Mouse (Mus musculus) large intestine, adult 2 months (tissue): ENCODE data around the gene Dstyk. TPM values are rescaled to one million over a fixed set of nuclear protein-coding genes. Genes with fewer than 3 reads are reported as not detected.
"Not testable (repeated sequence)": the region's sequence is repeated elsewhere in the genome, so short reads cannot be mapped to it uniquely, and the experiment has no call there.

Experiments
- DNase-seq: peaks from one replicate; pipeline ENCODE4 v3.0.0-alpha.2; 2012; ENCODE audit warnings: low read depth, low spot score
- WGBS: fragments of 180-500 bp; shearing (Covaris S2); methylation state at CpG from one replicate; pipeline ENCODE4 v1.1.7; 2018; 5-methylcytosine and 5-hydroxymethylcytosine counted together
- polyA plus RNA-seq: library from polyadenylated mRNA; depleted of rRNA; stranded (reverse); fragments of >200 nt; gene quantifications from 2 replicates; pipeline ENCODE4 v1.2.3, GENCODE M21; 2012

The Dstyk gene
- polyA plus RNA-seq, 1 experiment: 2.5 TPM

DNA sequence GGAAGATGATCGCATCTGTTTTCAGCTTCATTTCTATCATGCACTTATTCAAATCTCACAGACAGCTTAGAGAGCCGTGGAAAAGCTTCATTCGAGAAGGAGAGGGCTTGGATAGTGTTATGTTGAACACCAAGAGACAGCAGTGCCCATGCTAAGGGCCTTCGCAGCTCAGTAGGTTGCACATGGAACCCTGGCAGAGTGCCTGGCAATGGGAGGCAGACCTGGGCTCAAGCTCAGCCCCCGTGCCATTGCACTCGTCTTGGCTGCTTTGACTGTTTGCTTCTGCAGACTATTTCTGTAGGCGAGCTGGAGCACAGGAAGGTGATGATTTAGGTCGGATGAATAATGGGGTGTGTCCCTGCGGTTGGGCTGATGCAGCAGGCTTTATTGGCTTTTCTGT, 14.4 kb downstream of the Dstyk start:
- no peak for DNase-seq
- WGBS: 44% methylated on average over 9 of the region's 9 CpGs

DNA sequence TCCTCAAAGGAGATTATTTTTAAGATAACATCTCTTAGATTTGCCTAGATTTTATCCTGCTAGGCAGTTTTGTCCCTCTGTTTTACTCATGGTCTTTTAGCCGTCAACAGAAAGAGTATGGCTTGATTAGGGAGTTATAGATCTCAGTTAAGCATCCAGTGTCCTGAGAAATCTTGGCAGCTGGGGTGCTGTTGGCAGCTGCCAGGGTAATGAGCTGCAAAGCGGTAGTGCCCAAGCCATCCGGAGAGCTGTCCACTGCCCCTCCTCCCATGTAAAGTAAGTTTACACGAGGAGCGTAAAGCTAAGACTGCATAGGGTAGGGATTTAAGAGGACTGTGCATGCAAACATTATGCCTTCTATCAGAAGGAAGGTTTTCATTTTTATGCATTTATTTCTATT, 16.0 kb downstream of the Dstyk start:
- 54% methylated on average over 5 of the region's 5 CpGs for WGBS

DNA sequence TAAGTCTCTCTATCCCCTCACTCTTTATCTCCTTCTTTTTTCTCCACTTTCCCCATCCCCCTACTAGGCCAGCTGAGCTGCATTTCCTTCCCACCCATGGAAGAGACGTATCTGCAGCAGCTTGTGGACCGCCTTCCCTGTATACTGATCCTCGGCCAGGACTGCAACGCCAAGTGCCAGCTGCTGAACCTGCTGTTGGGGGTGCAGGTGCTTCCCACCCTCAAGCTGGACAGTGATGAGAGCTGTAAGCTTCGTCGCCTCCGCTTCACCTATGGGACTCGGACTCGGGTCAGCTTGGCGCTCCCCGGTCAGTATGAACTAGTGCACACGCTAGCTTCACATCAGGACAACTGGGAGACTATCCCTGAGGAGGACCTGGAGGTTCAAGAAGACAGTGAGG, 16.7 kb downstream of the Dstyk start:
- 95% methylated on average over 12 of the region's 12 CpGs for WGBS
- no peak for DNase-seq

More for the DNA sequence above, 16.0 kb downstream of the Dstyk start:
- no peak for DNase-seq

DNA sequence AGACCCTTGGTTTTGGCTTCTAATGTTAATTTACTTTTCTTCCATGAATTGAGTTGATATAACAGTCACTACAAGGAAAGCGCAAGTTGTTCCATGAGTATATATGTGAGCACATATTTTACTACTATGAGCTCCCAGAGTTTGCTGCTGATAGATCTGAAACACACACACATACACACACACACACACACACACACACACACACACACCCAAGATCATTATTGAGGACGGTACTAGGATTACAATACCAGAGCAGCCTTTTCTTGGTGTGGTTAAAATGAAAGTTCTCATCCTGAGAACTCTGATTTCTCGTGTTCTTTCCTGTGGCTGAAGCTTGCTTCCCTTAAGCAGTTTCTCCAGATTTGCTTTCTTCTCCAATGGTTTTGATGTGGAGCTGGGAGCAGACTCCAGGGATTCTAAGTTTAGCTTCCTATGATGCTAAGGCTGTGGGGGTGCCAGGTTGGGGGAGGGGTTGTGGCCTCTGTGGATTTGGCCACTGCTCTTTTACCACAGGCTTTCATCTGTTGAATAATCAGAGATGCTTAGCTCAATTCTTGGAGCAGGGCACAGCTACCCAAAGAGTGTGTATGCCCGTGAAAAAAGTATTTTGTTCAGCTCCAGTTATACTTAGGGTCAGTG, 19.1 kb downstream of the Dstyk start:
- 68% methylated on average over 4 of the region's 4 CpGs for WGBS
- no peak for DNase-seq

DNA sequence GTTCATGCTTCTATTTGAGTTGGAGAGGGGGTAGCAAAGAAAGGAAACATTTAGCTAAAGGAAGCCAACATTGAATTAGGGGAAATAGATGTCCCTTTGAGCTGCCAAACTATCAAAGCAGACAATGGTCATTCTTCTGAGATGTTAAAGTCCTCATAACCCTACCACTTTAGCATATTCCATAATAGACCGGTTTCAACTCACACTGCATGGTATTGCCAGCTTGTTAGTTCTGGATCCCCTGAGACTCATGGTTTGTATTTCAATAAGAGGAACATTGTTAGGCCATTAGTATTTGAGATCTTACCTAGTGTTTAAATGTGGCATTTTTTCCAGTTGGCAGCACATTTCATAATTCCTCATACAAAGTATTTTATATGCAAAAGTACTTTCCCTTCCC, 19.6 kb downstream of the Dstyk start:
- 83% methylated on average over 1 of the region's 1 CpGs for WGBS
- DNase-seq: no peak

DNA sequence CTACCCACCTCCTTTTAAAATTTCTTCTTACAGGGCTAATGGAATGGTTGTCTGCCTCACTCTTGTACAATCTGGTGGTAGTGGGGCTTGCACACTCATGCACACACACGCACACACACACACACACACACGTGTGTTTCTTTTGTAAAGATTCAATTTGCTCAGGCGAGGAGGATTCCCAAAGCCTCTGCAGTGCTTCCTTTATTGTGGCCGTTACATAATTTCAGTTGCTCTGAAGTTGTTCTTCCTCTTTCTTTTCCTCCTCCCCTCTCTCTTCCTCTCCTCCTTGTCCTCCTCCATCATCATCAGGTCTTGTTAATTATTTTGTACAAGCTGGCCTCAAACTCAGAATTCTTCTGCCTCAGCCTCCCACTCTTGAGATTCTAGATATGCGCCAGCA, 20.0 kb downstream of the Dstyk start:
- no peak for DNase-seq
- WGBS: 71% methylated on average over 5 of the region's 5 CpGs

DNA sequence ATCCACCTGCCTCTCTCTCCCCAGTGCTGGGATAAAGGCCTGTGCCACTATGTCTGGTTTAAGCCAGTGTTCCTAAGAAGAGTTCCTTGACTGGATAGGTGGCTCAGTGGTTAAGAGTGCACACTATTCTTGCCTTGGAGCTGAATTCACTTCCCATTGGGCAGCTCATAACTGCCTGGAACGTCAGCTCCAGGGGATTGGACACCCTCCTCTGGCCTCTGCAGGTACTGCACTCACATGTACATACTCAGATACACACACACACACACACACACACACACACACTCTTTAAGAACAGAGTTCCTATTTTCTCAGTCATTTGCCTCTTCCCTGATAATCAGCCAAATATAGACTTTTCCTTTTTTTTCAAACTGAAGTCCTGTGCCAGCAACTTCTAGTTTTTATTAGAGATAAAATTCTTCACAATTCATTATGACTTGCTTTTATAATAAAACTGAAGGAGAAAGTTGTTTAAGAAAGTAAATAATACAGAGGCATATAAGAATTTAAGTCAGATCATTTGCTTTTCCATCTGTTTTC, 23.6 kb downstream of the Dstyk start:
- no peak for DNase-seq
- 79% methylated on average over 1 of the region's 1 CpGs for WGBS

DNA sequence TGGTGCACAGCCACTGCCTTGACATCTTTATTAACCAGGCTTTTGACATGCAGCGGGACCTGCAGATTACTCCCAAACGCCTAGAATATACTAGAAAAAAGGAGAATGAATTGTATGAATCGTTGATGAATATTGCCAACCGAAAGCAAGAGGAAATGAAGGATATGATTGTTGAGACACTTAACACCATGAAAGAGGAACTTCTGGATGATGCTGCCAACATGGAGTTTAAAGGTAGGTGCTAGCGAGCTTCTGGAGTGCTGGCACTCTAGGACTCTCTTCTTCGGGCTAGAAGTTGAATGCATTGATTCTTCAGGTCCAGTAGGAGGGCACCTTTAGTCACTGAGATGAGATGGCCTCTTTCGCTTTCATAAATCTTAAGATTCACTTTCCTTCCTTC, 32.4 kb downstream of the Dstyk start:
- WGBS: 87% methylated on average over 7 of the region's 7 CpGs
- DNase-seq: no peak

DNA sequence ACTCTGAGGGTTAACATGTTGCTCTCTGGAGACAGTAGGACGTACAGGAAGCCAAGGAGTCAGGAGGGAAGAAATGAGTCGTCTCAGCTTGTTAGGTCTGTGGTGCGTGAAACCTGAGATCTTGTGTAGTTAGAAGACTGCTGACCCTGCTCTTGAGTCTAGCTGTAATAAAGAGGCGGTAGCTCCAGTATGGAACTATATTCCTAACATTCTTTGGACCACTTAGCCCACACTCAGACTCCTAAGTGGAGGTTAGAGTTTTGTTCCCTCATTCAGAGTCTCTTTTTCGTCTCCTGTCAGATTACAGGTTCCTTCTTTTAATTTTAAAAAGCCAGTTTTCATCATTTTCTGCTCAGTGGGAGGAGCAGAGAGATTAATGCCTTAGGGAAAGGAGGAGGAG, 47.3 kb downstream of the Dstyk start:
- 80% methylated on average over 5 of the region's 5 CpGs for WGBS
- no peak for DNase-seq

DNA sequence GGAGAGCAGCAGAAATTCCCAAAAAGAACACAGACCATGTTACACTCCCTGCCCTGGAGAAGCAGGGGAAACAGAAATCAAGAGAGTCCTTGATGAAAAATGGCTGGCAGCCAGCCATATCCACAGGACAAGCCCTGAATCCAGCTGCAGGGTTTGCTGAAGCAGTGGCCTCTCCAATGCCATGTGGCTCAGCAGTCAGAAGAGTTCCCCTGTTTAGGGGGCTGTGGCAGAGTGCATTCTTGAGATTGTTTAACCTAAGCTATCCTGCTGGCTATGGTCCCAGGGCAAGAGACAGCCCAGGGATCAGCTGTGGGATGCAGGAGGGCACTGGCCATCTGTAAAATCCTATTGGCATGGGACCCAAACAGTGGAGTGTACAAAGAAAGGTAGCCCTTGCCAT, 51.6 kb downstream of the Dstyk start:
- DNase-seq: no peak

DNA sequence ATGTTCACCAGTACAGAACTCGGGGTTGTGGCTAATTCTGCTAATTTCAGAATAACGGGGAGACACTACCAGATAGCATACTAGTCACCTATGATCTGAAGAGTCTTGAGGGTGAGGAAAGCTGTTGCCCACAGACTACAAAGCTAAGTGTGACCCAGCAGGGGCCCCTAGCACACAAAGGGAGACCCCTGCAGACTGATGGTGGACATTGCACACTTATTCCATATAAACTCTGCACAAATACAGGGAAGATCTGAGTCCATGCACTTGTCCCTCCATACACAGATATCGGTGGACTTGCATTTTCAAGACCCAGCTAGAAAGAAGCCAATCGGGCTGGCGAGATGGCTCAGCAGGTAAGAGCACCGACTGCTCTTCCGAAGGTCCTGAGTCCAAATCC, 52.2 kb downstream of the Dstyk start:
- no peak for DNase-seq
- 92% methylated on average over 7 of the region's 7 CpGs for WGBS

DNA sequence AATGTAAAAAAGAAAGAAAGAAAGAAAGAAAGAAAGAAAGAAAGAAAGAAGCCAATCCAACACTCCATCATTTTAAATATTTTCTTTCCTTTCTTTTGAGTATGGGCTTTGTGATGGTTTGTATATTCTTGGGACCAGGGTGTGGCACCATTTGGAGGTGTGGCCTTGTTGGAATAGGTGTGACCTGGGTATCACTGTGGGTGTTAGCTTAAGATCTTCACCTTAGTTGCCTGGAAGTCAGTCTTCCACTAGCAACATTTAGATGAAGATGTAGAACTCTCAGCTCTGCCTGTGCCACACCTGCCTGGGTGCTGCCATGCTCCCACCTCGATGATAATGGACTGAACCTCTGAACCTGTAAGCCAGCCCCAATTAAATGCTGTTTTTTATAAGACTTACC, 52.7 kb downstream of the Dstyk start:
- not testable (repeated sequence) for DNase-seq
- WGBS: 55% methylated on average over 1 of the region's 1 CpGs

DNA sequence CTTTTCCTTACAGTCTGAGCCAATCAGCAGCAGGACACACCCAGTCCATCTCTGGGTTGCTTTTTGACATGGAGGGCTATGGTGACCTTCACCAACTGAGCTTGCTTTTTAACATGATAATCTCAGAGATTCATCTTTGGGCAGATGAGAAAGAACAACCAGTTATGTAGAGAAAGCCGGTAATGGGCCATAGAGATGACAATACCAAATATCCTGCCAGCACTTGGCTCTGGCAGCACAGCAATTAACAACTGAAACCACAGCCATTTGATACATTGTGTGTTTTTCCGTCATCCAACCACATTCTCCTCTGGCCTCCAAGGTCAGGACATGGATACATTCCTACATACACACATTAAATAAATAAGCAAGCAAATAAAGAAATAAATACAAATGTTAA, 53.7 kb downstream of the Dstyk start:
- whole genome bisulfite sequencing: 85% methylated on average over 2 of the region's 2 CpGs
- no peak for DNase-seq

DNA sequence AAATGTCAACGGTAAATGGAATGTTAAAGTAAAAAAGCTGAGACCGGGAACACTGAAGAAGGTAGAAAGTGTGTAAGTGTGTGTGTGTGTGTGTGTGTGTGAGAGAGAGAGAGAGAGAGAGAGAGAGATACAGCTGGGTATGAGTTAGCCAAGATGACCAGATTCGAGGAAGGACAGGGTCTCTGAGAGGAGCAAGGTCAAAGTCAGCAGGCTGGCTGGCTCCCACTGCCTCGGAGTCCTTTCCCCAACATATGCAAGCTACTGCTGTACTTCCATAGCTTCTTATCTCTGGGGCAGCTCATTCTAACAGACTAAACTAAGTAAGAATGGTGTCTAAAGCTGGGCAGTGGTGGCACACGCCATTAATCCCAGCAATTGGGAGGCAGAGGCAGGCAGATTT, 54.1 kb downstream of the Dstyk start:
- DNase-seq: no peak
- 88% methylated on average over 5 of the region's 5 CpGs for WGBS

DNA sequence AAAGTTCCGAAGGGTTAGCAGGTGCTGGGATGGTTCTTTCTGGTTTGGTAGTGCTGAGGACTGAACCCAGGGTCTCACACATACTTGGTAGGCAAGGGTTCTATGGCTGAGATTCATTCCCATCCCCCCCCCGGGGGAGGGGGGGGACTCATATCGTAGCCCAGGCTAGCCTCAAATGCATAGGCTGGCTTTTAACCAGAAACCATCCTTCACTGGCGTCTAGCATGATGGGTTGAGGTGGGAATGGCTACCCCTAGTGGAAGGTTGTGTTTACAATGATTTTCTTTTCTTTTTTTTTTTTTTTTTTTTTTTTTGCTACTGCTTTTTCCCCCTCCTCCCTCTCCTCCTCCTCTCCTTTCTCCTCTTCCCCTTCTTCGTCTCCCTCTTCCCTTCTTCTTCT, 55.2 kb downstream of the Dstyk start:
- DNase-seq: no peak
- WGBS: 59% methylated on average over 5 of the region's 5 CpGs

DNA sequence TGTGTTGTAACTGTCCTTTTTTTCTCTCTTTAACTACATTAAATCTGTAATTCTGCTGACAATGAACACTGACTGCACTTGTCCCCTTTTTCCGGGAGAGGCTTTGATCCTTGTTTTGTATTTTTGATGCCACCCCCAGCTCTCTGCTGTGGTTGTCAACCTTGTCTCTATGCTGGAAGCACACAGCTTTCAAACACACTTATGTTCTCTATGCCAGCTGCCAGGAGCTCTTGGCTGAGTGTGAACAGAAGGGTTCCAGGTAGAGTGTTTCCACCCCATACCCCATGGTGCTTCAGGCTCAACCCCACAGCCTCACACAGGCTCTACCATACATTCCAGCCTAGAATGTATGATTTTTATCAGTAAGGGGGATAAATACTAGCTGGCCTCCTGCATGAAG, 57.1 kb downstream of the Dstyk start:
- no peak for DNase-seq
- WGBS: 45% methylated on average over 1 of the region's 1 CpGs

DNA sequence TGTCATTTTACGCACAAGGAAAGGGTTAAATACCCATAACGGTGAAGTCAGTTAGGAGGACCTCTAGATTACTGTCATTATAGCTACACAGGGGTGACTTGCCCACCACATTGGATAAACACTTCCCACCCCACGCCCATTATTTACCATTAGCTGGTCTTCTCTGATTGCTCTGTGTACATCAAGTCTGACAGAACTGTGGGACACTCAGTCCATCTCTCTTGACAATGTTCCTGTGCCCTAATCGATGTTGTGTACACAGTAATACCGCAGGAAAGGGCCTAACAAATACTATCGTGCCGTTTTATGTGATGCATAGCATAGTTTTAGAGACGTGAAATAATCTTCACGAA, 59.2 kb downstream of the Dstyk start:
- peak; percentile 0 for DNase-seq
- WGBS: 2% methylated on average over 9 of the region's 9 CpGs

DNA sequence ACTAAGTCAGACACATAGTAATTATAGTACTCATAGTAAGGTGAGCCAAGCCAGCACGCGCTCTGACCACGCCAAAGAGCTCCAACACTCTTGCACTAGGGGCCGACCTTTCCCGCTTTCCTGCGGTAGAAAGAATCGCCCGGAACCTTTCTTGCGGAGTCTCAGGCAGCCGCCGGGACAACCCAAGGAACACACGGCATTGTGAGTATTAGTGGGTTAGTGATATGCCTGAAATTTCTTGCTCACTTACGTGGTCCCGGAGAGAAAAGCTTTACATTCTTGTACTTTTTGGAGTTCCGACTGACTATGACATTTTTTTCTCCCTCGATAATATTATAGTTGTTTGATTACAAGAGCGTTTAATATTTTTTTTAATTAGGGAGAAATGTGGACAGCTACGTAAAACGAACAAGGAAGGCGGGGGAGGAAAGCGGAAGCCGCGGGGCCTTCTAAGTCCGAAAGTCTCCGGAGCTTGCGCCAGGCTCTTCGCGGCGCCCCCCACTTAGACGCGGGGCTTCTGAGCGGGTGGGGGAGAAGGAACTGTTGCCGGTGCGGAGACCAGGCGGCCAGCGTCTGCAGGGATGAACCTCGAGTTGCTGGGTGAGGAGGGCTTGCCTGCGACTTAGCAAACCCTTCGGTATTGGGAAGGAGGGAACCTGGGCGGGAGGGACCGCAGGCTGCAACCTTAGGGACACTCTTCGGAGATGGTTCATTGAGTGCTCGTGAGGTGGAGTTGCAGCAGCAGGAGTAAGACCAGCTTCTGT, 59.8 kb downstream of the Dstyk start, which contains the start of gene Rbbp5:
Rbbp5 (plus strand) TSS at position 438 of the 764 bp plus-strand sequence.
- under 1% methylated on average over 43 of the region's 43 CpGs for WGBS
- peak; percentile 56 for DNase-seq

DNA sequence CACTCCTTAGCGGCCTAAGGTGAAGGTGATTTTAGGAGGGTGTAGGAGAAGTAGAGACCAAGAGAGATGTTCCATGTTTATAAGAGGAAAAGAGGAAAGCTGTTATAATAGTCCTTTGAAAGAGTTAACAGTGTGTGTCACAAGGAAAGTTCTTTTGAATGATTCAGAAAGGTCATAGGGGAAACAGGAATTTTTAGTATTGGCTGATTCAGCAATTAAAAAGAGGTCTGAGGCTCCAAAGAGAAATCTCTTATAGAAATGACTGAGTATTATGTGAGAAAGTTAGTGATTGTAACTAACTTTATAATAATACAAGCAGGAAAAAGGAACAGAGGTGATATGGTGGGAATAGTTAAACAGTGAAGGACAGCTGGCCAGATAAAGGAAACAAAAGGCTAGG, 62.1 kb downstream of the Dstyk start:
- 86% methylated on average over 1 of the region's 1 CpGs for WGBS
- DNase-seq: no peak

DNA sequence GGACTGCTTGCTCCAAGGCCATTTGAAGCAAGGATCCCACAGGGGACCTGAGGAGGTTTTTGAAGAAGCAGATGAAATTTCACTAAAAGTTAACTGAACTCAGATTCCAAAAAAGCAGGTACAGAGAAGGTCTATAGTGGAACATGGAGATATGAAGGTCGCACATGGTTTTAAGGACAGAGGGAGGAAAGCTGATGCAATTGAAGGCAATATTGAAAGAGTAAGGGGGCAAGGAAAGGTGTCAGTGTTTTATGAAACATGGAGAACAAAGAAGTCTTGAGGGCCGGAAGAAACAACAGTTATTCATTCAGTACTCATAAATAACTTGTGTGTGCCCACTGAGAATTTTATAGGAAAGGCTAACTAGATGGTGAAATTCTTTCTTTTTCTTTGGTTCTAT, 64.3 kb downstream of the Dstyk start:
- 84% methylated on average over 2 of the region's 2 CpGs for WGBS
- no peak for DNase-seq

DNA sequence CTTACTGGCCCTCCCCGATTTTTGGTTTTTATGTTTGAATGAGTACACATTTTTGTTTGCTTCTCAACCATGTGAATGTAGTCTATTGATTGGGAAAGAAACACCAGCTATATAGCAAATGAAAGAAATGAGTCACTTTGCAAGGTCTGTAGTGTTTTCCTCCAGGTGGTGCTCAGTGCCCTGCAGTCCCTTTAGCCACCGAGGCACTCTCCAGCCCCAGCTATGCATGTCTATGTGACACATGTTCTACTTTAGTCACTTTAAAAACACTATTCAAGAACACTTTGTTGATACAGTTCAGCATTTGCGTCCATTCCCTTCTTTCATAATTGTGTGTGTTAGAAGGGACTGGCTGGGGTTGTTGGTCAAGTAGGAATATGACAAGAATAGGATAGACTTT, 65.9 kb downstream of the Dstyk start:
- no peak for DNase-seq
- WGBS: 69% methylated on average over 3 of the region's 3 CpGs
